Mouse (Mus musculus) right cerebral cortex, postnatal 14 days (tissue): Measurements from ENCODE around the gene Tle3.

Source experiments
- DNase-seq: peaks from one replicate; pipeline ENCODE4 v3.0.0; 2022

Tle3 gene

DNA sequence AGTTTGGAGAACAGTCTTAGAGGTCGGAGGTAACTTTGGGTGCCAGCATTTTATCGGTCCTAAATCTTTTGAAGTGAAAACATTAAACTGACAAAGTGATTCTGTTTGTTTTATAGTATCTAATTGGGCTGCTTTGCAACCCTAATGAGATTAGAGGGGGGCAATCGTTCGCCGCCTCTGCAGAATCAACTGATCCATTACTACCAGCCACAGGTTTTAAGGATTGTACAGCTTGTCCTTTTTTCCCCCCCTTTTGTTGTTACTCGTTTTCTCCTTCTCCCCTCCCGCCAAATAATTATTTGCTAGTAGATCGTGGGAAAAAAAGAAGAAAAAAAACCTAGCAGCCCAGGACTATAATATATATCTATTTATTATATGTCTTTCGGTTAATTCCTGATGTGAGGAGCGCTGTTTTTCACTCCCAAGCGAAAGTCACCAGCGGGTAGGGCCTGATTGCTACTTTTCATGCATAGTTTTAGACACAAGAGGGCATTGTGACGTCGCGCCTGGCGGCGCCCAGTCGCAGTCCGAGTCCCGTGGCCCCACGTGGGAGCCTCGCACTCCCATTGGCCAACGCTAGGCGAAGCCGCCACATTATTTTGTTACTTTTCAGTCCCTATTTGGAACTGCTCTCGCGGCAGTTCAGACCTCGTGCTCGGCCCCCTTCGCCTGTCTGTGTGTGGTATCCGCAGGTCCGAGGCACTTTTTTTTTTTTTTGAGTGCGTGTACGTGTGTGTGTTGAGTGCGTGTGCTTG is at the start of gene Tle3:
TSS of gene Tle3 (plus strand) at position 612 of the 755 bp plus-strand sequence.
- peak; percentile 100 for DNase-seq

DNA sequence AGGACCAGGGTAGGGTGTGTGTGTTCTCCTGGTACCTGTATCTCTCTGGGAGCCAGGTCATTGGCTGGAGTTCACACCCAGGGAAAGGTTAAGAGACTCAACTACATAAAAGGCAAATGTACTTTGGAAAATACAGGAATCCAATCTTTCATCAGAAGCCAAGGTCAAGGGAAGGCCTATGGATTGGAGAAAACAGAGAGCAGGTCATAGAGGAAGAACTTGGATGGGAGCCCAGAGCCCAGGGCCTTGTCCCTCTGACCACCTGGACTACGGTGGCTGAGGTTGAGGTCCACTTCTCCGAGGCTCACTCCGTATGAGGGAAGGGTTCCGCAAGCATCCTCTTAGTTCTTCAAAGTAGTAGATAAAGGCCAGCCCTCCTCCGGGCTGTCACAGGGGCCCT is 48.9 kb upstream of the Tle3 start:
- no peak for DNase-seq

DNA sequence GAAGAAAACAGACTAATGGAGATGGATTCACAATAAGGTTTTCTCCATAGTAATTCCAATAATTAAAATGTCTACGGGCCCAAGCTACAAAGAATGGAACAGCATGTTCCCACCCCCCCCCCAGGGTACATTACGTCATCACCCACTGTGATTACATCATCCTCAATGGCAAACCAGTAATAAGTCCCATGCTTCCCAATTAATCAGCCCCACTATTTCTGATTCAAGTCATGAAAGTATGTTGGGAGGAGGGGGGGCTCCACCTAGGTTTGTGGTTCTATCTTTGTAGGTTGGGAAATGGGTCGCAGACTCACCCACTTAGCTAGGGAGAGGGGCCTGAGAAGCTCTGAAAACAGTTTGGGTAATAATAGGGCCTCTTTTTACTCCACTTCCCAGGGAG is 48.3 kb upstream of the Tle3 start:
- no peak for DNase-seq

DNA sequence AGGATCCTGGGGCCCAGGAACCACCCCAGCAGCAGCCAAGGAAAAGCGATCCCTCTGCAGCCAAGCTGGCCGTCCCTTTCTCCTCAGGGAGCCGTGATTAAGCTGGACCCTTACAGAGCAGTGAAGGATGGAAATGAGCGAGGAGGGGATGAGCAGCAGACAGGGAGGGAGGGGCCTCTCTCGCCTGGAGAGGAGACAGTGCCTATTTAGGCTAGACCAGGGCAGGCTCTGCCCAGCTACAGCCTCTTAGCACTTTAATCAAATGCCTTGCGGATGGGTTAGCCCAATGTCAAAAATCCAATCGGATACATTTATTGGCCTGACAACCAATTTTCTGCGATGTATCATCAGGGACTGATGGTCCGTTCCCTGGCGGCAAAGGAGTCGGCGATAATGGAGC is 47.8 kb upstream of the Tle3 start:
- no peak for DNase-seq

DNA sequence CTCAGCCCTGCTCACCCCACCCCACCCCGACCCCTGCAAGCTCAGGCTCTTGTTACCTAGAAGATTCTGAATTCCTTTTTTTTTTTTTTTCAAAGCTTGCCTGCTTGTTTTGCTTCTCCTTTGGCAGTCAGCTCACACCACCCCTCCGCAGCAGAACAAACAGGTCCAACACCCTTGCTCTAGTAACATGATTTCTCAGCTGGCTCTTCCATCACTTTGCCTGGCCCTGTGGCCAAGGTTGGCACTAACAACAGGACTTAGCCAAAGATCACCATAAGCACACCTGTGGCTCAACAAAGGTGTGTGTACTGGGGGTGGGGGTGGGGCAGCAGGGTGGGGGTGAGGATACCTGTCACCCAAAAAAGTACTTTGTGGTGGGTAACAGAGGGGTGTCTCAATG is 47.2 kb upstream of the Tle3 start:
- DNase-seq: no peak

DNA sequence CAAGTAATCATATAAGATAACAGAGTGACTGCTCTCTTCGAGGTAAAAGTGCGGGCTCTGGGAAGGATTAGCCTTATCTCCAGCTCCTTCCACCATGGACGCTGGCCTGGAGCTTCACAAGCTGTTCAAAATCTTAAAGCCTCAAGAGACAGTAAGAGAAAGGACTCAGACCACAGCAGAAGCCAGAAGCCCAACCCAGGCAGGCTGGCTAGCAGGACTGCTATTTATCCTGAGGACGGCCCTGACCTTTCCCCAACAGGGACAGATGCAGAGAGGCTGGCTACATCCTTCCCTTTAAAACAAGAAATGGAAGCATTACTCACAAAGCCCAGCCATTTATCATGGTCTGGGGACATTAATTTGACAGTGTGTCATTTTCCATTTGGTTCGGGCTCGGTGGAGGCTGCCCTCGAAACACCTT is 46.2 kb upstream of the Tle3 start:
- no peak for DNase-seq

DNA sequence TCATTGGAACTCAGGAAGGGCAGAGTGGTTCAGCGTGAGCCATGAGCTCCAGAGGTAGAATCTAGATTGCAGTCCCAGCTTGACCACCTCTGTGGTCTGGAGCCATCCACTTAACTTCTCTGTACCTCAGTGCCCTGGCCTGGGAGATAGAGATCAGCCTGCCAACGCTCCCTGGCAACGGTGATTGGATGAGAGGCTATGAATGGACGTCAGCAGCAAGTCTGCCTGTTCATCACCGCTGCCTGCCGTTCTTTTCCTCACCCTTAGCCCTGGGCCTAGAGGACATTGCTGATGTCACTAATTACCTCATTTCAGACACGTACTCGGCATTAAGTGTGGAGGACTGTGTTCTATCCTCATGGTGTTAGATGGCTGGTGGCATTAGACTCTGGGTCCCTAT is 45.2 kb upstream of the Tle3 start:
- DNase-seq: no peak

DNA sequence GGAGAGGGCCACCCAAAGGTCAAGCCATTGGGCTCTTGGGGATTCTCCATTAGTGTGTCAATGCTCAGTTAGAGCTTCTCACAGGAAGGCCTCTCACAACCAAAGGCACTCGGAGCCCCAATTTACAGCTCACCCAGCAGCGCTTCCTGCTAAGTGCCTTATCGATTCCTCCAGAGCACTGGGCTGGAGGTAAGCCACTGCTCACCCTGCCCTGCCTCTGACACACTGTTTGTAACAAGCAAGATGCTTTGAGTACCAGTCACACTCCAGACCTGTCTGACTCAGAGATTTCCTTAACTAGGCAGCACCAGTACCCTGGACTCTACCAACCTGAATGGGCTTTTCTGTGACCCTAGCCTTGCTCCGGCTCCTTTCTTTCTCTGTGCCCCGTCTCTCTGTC is 44.0 kb upstream of the Tle3 start:
- no peak for DNase-seq

DNA sequence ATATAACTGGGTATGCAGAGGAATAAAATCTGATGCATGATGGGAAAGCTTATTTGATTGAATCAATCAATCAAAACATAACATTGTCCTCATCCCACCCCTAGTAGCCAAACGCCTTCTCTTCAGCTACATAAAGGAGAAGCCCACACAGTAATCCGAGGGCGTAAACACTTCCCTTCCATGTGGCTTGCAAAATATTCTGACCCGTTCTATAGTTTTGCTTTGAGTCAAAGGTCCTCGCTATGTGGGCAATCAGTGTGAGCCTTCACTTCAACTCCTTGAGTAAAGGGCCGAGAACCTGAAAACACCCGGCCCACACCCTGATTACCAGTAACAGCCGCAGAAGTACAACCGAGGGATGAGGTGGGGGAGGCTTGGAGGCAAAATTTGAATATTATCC is 41.4 kb upstream of the Tle3 start:
- DNase-seq: no peak

DNA sequence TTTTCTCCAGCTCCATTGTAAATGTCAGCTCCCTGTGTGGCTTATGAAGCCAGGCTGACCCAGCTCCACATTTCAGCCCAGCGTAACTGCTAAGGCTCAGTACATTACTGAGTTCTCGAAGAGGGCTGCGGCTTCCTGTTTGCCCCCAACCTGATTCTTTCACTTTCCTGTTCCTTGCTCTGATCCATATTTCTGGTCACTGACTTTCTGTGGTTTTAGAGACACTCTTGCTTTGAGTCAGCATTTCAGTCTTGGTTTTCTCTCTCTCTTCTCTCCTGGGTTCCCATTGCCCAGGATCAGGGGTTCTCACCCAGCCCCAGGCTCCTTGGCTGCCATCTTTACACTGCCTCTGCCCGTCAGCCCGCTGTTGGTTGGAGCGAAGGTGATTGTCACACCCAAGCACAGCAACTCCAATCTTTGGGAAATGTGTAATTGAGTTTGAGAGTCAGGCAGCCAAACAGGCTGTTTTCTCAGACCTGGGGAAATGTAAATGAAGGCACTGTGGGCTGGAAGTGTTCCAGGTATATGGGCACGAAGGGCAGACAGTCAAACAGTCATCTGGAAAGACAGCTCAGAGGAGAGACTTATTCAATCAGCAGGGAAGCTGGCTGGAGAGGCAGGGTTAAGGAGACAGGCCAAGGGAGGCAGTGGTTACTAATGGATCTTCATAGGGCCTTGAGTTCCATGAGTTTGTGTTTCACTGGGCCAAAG is 39.8 kb upstream of the Tle3 start:
- no peak for DNase-seq

DNA sequence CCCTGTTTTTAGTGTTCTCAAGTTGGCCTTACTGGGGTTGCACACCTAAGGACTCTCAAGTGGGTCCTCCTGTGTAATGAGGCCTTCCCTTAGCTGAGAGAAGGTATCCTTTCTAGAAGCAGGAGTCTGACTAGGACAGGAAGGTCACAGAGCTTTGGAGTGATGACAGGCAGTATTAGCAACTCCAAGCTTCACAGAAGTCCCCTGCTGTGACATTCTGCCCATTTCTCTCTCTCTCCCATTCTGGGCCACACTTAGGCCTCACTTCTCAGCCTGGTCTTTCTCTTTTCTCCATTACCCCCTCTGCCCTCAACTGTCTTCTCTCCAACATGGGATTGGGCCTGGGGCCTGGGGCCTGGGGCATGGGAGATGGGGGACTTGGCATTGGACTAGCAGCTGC is 36.0 kb upstream of the Tle3 start:
- no peak for DNase-seq

DNA sequence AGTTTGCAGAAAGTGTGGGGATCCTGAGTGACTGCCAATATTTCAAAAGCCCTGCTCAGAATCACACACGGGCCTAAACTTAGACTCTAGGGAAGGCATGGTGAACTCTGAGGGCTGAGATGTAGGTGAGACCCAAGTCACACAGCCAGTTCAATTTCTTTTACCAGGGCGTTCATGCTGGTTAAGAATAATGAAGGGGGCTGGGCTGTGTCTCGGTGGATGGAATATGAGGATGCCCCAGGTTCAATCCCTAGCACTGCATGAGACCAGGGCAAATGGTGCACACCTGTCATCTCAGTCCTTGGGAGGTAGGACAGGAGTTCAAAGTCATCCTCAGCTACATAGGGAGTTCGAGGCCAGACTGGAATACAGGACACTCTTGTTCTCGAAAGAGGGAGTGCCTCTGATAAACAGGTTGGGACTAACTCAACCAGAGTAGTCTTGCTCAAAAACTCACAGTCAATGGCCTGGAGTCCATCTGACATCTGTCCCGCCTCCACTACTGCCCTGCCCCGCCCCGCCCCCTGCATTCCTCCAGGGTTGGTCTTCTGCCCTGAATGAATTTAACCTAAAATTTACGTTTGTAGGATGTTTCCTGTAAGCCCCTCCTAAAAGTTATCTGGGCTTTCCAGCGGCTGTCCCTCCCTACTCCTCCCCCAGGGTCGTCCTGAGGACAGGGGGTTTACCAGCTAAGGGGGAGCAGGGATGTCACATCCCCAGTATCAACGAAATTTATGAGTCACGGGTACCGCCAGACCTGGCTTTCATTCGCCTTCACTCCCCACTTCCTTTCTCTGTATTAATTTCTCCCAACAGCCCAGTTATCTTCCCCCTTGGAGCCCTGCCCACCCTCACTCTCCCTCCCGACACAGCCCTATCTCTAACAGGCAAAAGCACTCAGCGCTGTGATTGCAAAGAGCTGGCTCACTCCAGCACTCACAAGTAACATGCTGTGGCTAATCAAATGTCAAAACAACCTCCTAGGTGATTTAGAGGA is 35.3 kb upstream of the Tle3 start:
- DNase-seq: no peak

DNA sequence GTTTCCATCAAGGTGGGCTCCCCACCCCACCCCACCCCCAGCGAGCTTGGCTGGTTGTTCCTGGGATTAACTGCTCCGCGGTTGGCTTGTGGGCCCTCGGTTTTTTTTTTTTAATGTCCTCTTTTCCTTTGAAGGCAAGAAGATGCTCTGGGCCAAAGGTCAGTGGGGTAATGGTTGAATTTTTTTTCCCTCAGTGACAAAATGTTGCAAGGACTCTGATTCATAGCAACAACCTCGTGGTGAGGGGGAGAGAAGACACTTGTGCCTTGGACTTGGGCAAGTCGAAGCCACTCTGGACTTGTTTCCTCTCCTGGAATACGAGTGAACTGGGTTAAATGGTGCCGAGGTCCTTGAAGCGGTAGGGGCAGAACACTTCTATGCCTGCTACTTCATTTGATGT is 34.5 kb upstream of the Tle3 start:
- DNase-seq: no peak

DNA sequence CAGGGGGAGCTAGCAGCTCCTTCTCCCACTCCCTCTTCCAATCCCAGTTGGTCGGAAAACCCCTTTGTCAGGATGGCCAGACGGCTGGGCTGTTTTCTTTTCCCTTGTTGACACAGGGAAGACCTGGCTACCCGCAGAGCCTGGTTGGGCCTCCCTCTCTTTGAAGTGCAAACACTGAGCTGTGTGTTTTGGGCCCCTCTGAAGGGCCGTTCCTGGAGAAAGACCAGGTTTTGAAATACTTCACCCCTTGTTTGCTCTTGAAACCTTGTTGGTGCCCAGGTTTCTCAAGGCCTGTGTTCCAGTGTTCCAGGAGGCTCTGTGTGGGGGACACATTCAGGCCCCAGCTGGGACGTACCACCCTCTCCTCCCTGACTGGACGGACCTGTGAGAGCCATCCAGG is 32.9 kb upstream of the Tle3 start:
- no peak for DNase-seq

DNA sequence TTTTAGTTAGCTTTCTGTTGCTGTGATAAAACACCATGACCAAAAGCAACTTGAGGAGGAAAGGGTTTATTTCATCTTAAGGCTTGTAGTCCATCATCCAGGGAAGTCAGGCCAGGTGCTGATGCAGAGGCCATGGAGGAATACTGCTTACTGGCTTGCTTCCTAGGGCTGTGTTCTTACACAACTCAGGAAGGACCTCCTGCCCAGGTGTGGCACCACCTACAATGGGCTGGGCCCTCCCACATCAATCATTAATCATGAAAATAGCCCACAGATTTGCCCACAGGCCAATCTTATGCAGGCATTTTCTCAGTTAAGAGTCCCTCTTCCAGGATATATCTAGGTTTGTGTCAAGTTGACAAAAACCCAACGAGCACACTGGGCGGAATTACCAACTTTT is 31.8 kb upstream of the Tle3 start:
- DNase-seq: no peak

DNA sequence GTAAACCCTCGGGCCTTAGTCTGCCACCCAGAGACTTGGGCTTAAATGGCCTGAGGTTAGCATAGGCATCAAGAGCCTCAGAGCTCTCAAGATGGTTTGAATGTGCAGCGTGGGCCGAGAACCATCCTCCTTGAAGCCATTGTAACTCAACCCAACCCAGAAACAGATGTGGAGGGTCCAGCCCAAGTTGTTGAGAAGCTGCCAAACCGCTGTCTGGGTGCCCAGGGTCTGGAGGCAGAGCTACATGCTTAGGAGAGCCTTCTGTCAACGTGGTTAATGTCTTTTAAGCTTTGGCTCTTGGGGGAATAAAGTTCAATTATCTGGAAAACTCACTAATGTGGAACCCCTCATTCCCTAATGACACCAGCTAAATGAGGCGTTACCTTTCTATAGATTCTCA is 29.9 kb upstream of the Tle3 start:
- no peak for DNase-seq

DNA sequence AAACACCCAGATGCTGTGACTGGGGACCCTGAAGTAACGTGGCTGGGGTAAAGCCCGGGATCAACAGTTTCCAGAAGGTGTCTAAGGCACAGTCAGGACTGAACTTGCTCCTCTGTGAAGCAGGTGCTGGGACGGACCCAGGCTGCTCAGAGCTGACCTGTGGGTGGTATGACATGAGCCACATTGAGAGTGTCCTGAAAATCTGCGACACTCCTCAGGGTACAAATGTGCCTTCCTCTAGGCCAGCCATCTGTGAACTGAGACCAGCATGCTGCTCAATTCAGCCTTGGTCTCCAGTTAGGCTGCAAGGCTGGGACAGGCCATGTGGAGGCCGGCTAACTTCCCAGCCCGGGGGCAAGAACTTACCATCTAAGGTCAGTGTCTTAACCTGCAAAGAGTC is 27.5 kb upstream of the Tle3 start:
- DNase-seq: no peak

DNA sequence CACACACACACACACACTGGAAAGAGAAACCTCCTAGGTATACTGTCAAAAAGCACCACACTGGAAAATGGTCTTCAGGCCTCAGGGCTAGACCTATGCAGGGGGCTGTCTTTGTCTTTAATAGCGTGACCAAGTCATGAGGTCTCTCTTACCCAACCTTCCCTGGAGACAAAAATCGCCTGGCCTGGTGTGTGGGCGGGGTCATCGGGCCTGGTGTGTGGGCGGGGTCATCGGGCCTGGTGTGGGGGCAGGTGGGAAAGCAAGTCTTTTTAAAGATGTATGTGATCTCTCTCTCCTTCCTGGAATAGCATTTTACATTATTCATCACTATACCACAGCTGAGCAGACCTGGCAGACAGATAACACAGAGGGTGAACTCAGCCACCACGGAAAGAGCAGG is 25.2 kb upstream of the Tle3 start:
- DNase-seq: no peak

DNA sequence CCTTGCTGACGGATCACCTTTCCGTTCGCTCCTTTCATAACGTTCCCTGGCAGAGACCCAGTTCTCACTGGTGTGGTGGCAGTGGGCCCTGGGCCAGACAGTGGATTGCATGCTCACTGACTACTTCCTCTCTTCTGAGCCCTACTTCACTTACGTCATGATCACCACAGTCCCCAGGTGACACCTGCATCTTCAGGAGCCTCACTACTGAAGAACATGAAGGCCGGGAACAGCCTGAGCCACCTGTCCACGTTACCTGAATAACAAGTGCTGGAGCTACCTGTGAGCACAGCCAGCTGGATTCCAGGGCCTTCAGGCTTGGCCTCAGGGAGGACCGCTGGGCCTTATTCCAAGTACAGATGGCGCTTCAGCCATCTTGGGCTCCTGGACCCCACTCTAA is 24.1 kb upstream of the Tle3 start:
- DNase-seq: no peak

DNA sequence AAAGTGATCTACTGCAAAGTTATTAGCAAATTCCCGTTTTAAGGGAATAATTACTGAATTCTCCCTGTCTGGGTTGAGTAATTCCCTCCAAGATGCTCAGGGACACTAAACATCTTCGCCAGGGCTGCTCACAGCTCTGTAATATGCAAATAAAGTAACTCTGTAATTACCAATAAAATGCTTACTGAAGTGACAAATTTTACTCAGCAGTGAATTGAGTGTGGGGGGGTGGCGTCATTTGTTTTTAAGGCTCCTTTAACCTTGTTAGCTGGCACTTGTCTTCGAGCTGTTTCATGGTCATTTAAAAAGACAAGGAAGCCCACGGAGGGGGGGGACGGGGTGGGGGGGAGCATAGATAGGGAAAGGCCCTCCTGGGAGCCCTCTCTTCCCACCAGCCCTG is 23.6 kb upstream of the Tle3 start:
- no peak for DNase-seq

DNA sequence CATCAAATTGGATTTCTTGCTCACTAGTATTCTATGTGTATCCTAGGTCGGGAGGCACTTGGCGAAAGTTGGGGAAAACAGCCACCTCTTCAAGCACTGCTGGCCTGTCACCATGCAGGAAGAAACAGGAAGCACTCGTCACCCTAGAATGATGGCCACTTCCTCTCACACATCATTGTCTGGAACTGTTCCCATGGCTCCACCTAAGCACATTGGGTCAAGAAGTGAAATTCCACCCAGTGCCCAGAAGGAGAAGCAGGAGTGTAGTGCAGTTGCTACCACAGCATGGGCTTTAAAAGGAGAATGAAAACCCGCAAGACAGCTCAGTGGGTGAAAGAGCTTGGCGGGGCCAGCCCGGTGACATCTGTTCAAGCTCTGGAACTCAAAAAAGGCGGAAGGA is 22.5 kb upstream of the Tle3 start:
- DNase-seq: no peak

DNA sequence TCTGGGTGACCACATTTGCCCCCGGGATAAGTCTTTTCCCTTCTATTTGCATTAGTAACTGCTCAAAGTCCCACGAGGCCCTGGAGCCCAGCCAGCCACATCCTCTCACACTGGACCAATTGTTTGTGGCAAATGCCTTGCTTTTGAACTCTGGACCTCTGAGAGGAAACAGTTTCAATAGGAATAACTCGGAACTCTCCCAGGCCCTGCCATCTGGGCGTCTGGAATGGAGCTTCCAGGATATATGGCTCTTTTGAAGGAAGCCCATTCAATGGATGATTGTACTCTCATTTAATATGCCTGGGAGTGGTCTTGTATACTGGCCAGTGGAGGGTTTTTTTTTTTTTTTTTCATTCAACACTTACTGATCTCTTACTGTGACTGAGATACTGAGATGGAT is 21.0 kb upstream of the Tle3 start:
- DNase-seq: peak; percentile 29

DNA sequence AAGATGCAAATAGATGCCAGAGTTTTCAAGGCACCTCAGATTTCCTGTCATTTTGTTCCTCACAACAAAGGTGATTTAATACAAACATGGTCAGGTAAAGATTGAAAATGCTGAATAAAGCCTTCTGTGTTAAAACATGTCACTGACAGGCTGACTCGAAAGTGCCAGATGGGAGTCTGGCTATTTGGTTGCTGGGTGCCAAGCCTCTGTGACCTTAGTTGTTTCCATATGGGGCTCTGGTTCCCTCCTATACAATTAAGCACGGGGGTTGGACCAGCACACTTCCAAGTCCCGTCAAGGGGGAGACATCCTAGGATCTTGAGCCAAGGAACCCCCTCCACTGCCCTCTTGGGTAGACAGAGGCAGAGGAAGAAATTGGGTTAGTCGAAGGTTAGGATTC is 13.2 kb upstream of the Tle3 start:
- DNase-seq: no peak

DNA sequence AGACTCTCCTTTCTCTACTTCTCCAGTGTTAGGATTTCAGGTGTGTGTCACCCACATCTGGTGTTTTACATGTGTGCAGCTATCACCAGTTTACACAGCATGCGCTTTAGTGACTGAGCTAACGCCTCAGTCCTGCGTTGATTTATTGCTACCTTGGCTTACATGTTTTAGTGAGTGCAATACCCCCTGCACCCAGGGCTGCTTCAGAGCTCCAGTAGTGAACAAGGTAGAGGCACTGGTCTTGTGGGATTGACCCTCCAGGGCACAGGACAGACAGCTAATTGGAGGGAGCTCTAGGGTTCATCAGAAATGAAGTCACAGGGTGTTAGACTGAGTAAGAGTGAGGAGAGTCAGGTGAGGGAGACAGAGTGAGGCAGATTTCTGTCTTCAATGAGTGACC is 12.4 kb upstream of the Tle3 start:
- DNase-seq: no peak
